Mouse (Mus musculus): ENCODE results near the gene Slitrk5.
"Not testable (repeated sequence)": the region's sequence is repeated elsewhere in the genome, so short reads cannot be mapped to it uniquely, and the experiment has no call there.

Slitrk5 gene

DNA sequence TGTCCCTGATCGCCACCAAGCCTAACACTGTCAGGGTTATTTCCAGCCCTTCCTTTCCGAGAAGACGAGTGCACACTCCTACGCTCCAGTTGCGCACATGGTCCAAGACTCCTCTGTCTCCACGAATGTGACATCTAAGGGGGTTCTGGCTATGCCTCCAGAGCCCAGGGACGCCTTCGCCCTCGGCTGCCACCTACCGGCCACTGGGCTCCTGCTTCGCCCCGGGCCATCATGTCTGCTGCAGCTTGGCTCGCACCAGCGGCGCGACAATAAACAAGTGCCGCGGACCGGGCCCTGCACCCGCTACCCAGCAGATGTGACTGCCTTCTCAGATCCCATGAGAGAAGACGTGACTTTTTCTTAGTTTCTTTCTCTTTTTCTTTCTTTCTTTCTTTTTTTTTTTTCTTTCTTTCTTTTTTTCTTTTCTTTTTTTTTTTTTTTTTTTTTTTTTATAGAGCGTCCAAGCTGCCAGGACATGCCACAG is at the start of gene Slitrk5:
TSS of gene Slitrk5 (plus strand) at position 434 of the 484 bp plus-strand sequence.
- no peak for DNase-seq (ENCODE audit: low spot score)

DNA sequence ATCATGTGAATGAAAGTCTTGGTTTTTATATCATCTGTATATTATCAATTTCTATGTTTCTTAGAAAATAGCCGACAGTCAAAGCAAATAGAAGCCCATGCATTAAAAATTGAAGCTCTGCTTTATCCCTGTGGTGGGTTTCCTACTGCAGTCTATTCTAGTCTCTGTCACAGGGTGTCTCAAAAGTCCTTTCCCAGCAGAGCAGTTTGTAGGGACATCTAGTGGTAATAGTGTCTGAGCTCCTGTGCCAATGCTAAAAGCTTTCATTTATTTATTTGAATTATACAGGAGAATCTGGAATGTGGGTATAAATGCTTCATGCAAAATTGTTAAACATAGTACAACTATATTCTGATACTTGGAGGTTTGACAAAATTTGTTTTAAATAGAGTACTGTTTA is 2.0 kb upstream of the Slitrk5 start:
- DNase-seq (ENCODE audit: low spot score): no peak

DNA sequence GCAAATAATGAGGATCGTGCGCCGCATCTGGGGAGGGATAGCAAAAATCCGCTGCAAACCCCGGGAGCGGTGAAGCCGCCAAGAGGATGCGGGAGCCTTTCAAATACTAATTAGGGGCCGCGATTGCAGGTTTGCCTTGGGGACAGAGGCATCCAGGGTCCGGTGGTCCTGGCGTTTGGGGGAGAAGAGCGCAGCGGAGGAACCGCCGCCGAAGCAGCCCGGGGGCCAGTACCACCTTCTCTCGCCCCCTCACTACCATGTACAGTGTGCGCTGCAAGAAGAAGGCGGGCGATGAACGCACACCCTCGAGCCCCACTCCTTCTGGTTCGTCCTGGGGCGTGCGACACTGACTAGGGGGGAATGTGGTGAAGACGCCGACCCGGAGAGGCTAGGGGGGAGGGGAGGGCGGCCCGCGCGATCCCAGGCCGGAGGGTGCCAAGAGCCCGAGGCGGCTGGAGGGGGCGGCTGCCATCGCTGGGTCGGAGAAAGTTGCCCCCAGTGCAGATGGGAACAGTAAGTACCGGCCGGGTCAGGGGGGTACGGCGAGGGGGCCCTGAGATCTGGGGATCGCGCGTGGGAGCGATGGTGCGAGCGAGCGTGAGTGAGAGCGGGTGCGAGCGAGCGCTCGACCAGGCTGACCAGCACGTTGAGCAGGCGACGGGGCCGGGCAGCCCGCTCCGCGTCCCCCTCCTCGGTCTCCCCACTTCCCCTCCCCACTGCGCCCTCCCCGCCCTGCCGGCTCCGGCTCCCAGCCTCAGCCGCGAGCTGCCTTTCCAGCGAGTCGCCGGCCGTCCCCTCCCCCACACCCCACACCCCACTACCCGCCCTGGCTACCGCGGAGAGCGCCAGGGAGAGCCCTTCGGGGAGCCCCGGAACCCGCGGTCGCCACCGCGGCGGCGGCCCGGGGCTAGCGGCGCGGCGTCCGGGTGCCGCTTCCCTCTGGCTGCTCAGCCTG is 591 bp downstream of the Slitrk5 start:
- no peak for DNase-seq (ENCODE audit: low spot score)

DNA sequence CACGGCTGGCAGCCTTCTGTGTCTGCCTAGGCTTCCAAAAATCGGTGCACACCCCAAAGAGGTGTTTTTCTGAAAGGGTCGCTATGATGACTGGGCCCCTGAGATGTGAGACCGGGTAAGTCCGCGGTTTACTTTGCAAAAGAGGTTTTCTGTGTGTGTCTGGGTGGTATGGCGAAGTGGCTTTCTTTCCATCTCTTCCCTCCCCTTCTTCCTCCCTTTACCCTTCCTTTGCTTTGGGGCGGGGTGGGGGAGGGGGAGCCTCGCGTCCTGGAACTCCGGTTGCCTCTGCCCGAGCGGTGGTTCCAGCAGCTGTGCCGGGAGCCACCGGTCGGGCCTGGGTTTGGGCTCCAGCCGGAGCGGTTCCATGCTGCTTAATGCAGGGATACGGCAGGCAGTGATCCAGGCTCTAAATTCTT is 1.3 kb downstream of the Slitrk5 start:
- DNase-seq (ENCODE audit: low spot score): no peak

DNA sequence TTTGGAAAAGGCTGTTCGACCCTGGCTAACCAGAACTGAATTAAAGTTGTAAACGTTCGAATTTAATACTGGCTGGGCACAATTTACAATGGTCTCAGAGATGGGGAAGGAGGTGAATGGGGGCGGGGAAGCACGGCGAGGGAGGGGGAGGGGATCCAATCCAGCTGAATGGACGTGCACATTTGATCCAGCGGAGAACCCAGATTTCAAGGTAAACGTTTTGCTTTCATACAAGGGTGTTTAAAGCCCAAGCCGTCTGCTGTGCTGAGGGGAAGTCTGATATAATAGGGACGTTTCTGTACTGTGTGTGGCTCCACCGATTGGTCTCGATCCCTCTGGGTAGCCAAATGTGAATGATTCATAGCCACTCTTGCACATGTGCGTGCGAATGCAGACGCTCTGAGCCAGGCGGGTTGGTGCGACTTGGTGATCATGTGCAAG is 2.0 kb downstream of the Slitrk5 start:
- DNase-seq (ENCODE audit: low spot score): no peak

DNA sequence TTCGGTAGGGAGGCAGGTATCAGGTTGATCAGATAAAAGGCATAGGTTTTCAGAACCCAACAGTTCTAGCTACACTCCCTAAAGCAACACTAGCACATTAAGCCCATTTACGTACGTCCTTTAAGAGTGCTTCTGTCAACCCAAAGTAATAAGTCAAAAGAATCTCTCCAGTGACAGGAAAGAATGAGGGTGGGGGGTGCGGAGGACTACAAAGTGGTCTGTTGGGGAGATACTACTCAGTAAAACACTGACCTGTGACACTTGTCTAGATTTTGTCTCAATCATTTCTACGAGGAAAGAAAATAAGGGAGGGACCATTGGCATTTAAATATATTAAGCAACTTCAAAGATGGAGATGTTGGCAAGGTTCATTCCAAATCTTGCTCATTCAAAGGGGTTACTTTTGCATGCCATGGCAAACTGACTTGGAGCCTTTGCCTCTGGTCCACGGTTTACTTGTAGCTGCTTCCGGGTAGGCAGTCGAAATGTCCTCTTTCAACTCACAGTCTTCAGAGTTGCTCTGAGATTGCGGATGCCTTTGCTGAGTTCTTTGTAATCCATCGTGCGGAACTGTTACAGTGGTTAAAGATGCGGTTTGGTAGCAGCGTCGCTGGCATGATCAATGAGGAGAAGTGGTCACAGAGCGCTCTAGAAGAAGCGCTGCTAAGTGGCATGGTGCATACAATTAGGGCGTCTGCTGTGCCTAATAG is 2.6 kb downstream of the Slitrk5 start:
- DNase-seq (ENCODE audit: low spot score): no peak

DNA sequence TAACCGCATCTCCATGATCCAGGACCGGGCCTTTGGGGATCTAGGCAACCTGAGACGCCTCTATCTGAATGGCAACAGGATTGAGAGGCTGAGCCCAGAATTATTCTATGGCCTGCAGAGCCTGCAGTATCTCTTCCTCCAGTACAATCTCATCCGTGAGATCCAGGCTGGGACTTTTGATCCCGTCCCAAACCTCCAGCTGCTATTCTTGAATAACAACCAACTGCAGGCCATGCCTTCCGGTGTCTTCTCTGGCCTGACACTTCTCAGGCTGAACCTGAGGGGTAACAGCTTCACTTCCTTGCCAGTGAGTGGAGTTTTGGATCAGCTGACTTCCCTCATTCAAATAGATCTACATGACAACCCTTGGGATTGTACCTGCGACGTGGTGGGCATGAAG is 5.4 kb downstream of the Slitrk5 start:
- DNase-seq (ENCODE audit: low spot score): no peak

DNA sequence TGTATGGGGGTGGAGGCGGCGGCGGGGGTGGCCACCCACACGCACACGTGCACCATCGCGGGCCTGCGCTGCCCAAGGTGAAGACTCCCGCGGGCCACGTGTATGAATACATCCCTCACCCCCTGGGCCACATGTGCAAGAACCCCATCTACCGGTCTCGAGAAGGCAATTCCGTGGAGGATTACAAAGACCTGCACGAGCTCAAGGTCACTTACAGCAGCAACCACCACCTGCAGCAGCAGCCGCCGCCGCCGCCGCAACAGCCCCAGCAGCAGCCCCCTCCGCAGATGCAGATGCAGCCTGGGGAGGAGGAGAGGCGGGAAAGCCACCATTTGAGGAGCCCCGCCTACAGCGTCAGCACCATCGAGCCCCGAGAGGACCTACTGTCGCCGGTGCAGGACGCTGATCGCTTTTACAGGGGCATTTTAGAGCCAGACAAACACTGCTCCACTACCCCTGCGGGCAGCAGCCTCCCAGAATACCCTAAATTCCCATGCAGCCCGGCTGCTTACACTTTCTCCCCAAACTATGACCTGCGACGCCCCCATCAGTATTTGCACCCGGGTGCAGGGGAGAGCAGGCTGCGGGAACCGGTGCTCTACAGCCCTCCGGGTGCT is 6.3 kb downstream of the Slitrk5 start:
- no peak for DNase-seq (ENCODE audit: low spot score)

DNA sequence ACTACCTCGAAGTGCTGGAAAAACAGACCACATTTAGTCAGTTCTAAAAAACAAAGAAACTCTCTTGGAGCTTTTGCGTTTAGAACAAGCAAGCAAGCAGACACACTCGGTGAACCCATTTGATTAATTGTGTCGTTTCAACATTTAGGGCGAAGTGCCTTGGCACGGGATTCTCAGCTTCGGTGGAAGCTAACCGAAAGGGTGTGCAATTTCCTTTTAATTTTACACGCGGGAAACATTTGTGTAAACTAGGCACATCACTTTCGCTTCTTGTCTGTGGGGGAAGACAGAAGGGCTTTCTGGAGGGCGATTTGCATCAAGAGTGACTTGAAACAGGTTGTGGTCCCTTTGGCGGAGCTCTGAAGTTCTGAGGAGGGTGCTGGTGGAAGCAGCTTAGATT is 6.9 kb downstream of the Slitrk5 start:
- DNase-seq (ENCODE audit: low spot score): no peak

DNA sequence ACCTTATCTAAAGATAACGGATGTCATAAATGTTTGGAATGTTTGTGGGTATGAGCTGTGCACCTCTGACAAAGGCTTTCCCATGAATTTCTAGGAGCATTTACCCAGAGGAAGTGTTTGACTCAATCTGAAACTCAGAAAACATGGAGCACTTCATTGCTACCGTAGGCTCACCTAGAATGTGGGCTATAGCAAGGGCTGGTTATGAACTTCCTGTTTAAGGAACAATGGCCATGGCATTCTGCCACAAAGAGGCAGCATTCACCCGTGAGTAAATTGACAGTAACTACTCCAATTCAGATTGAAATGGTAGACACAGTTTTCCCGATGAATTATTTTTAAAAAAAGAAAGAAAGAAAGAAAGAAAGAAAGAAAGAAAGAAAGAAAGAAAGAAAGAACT is 8.6 kb downstream of the Slitrk5 start:
- DNase-seq (ENCODE audit: low spot score): no peak

DNA sequence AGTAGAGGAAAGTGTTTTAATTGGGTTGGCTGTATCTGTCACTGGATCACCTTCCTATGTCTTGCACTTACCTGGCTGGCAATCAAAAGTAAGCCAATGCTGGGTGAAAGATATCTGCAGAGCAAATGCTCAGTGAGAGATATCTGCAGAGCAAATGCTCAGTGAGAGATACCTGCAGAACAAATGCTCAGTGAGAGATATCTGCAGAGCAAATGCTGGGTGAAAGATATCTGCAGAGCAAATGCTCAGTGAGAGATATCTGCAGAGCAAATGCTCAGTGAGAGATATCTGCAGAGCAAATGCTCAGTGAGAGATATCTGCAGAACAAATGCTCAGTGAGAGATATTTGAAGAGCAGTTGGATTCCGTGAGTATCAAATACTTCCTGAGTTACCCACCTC is 15.2 kb downstream of the Slitrk5 start:
- not testable (repeated sequence) for DNase-seq (ENCODE audit: low spot score)

DNA sequence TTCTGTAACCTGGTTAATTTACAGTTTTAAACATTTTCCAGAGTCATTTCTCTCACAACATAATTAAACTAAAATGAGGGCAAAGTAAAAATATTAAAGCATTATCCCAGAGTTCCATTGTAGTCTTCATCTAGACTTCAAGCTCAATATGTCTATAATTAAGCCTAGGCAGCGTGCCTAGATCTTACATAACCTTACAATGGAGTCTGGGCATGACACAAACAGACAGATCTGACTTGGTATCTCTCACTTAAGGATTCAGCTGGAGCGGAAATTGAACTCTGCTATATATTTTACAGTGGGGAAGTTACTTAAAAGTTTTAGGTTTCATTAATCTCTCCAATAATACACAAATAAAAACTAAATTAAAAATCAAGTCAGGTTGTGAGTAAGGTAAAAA is 54.9 kb downstream of the Slitrk5 start:
- no peak for DNase-seq (ENCODE audit: low spot score)
